Mouse (Mus musculus) liver, embryonic 13.5 days (tissue): Measurements from ENCODE around the gene Vrk3. TPM values are rescaled to one million over a fixed set of nuclear protein-coding genes. Genes with fewer than 3 reads are reported as not detected.
A peak's percentile ranks its signal among the peaks of the same experiment; 100 is the strongest.

Source experiments
- ATAC-seq: fragments of 200-750 bp; cut with Nextera tagmentation; 2 replicates; pipeline ENCODE4 v1.8.0; 2017; ENCODE audit warnings: low read depth, mild to moderate bottlenecking, moderate number of reproducible peaks, moderate library complexity
- DNase-seq: peaks from one replicate; pipeline ENCODE4 v3.0.0; 2022
- H3K27ac ChIP-seq: fragments of 300-500 bp; sonication (generic); 2 replicates; pipeline ENCODE4 v1.5.1; 2015; ENCODE audit warnings: moderate library complexity, mild to moderate bottlenecking, inconsistent platforms
- H3K27me3 ChIP-seq: fragments of 300-500 bp; sonication (generic); 2 replicates; pipeline ENCODE4 v1.6.1; 2015; ENCODE audit warnings: mild to moderate bottlenecking, inconsistent platforms
- H3K36me3 ChIP-seq: fragments of 300-500 bp; sonication (generic); 2 replicates; pipeline ENCODE4 v1.6.1; 2015; ENCODE audit warnings: mild to moderate bottlenecking, inconsistent platforms
- H3K4me1 ChIP-seq: fragments of 300-500 bp; sonication (generic); replicated peaks from 2 replicates; pipeline ENCODE4 v1.6.1; 2015; ENCODE audit warnings: inconsistent platforms
- H3K4me2 ChIP-seq: fragments of 300-500 bp; sonication (generic); 2 replicates; pipeline ENCODE4 v1.6.1; 2015; ENCODE audit warnings: inconsistent platforms, mild to moderate bottlenecking, moderate library complexity
- H3K4me3 ChIP-seq: fragments of 300-500 bp; sonication (generic); replicated peaks from 2 replicates; pipeline ENCODE4 v1.5.1; 2015; ENCODE audit warnings: mild to moderate bottlenecking, inconsistent platforms
- H3K9ac ChIP-seq: fragments of 300-500 bp; sonication (generic); 2 replicates; pipeline ENCODE4 v1.6.1; 2015; ENCODE audit warnings: mild to moderate bottlenecking, inconsistent platforms
- H3K9me3 ChIP-seq: fragments of 300-500 bp; sonication (generic); replicated peaks from 2 replicates; pipeline ENCODE4 v1.6.1; 2016; ENCODE audit warnings: inconsistent platforms
- WGBS: fragments of 180-500 bp; shearing (Covaris S2); methylation state at CpG from one replicate; pipeline ENCODE4 v1.1.7; 2015; ENCODE audit not compliant: insufficient replicate concordance; 5-methylcytosine and 5-hydroxymethylcytosine counted together
- polyA plus RNA-seq: library from polyadenylated mRNA; unstranded; fragments of >200 nt; fragmentation: Nextera tagmentation; extraction: Ambion mirVana; gene quantifications from 2 replicates; pipeline ENCODE4 v1.2.1, GENCODE M21; 2015

The Vrk3 gene
- polyA plus RNA-seq, 1 experiment from 2014 or later: 30.8 TPM

DNA sequence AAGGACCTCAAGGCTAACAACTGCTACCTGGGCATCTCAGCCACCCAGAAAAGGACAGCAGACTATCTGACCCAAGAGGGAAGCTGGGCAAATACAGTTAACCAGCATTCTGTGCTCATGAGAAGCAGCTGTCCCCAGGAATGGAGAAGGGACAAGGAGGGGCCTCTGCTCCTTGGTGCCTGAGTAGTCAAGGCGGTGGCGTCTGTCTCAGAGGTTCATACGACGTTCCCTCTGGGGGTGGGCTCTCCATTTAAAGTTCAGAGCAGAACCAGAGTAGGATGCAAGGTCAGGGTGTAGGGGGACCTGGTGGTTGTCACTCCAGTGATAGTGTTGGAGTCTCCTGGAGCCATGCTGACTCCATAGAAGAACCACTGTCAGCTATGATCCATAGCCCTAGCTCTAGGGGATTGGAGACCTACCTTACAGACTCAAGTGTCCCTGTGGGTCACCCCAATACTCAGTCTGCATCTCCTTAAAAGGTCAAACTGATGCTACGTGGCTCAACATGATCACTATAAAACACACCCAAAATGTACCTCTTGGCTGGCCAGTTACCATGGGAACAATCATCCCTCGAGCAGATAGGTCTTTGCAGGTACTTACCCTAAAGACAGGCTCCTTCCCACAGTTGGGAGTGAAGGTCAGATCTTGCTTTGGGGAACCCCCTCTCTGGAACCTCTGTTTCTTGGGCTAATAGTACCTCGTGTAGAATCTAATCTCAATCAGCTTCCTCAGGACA lies 62.8 kb downstream of the Vrk3 start:
- no peak overlapping the region for H3K4me2 ChIP-seq
- H3K9me3 ChIP-seq: no peaks in the 10 kb centered on the region
- no peak overlapping the region for H3K27ac ChIP-seq
- 71% methylated on average over 7 of the region's 7 CpGs for WGBS
- 0 out of 2 replicates have a peak, but pooled peaks cover 4% of the 10 kb centered on the region for H3K27me3 ChIP-seq
- peaks cover 16% of the 10 kb centered on the region for H3K4me1 ChIP-seq
- H3K4me3 ChIP-seq: no peak overlapping the region
- no peak for ATAC-seq
- peaks cover 28% of the 10 kb centered on the region for H3K36me3 ChIP-seq
- H3K9ac ChIP-seq: no peak overlapping the region
- no peak for DNase-seq

DNA sequence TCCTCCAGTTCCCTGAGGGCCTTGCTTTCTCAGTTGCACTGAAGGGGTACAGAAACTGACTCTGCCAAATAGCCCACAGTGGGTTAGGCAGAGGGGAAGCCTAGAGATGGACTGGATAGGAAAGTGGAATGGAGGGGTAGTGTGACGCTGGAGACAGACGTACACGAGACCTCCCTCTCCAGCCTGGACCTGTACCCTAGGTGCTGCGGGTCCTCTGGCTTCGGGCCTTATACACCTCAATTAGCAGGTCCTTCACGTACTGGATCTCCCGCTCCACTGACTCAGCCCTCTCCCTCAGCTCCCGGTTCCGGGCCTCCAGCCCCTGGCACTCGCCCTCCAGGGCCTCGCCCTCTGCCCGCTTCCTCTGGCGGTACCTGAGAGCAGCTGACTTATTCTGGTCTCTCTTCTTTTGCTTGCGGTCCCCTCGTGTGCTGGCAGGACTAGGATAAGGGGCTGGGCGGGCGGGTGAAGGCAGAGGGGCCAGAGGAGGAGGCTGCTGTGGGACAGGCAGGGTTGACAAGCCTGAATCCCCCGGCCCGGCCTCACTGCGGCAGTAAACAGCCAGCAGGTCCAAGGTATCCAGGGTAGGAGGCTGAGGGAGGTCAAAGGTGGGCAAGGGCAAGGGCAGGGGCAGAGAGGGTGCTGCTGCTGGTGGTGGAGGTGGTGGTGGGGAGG lies 64.6 kb downstream of the Vrk3 start:
- DNase-seq (no peak), ATAC-seq (no peak)
- 80% methylated on average over 20 of the region's 20 CpGs for WGBS
- no peak overlapping the region for H3K9ac ChIP-seq
- H3K4me2 ChIP-seq: no peak overlapping the region
- H3K4me3 ChIP-seq: no peak overlapping the region
- peaks cover 28% of the 10 kb centered on the region for H3K36me3 ChIP-seq
- H3K4me1 ChIP-seq: peaks cover 25% of the 10 kb centered on the region
- H3K9me3 ChIP-seq: no peaks in the 10 kb centered on the region
- H3K27ac ChIP-seq: no peak overlapping the region
- H3K27me3 ChIP-seq: no peaks in the 10 kb centered on the region

DNA sequence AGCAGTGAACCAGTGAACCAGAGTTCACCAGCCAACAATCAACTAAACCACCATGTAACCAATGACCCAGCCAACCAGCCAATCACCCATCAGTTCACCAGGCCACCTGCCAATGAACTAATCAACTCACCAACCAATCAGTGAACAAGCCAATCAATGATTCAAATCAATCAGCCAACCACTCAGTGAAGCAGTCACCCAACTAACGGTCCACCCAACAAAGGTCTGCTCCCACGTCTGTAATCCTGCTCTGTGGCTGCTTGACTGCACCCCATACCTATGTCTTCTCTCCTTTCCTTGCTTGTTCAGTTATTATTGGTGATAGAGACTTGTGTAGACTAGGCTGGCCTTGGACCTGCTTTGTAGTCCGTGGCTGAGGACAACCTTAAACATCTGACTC lies 65.8 kb downstream of the Vrk3 start:
- H3K27ac ChIP-seq: no peak overlapping the region
- WGBS: 73% methylated on average over 3 of the region's 3 CpGs
- H3K36me3 ChIP-seq: peaks cover 35% of the 10 kb centered on the region
- peaks cover 37% of the 10 kb centered on the region for H3K4me1 ChIP-seq
- DNase-seq (no peak), ATAC-seq (no peak)
- no peak overlapping the region; the same call in 1 of the 2 replicates for H3K4me3 ChIP-seq
- peak overlapping the region; percentile 79 for H3K4me2 ChIP-seq
- no peaks in the 10 kb centered on the region for H3K27me3 ChIP-seq
- 0 out of 2 replicates have a peak overlapping the region, but pooled peaks have one; percentile 10 for H3K9ac ChIP-seq
- H3K9me3 ChIP-seq: no peaks in the 10 kb centered on the region

DNA sequence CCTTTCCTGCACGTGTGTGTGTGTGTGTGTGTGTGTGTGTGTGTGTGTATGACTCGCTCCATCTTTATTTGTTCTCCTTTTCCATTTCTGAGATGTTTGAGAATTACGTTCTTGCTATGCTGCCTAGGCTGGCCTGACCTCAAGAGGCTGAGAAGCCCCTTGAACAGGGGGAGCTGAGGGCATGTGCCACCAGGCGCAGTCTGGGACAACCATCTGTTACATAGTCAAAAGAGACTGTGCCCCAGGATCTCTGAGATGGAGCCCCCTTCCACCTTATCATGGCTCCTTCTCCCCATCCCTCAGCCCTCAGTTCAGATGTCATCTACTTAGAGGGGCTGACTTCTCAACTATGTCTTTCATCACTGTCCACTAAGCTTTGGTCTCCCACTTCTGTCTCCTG lies 66.2 kb downstream of the Vrk3 start:
- peak overlapping the region; percentile 74 for H3K4me3 ChIP-seq
- no peaks in the 10 kb centered on the region for H3K9me3 ChIP-seq
- H3K27me3 ChIP-seq: no peaks in the 10 kb centered on the region
- H3K4me2 ChIP-seq: peak overlapping the region; percentile 79
- H3K36me3 ChIP-seq: peaks cover 39% of the 10 kb centered on the region
- no peak overlapping the region for H3K27ac ChIP-seq
- peak overlapping the region; percentile 91; the same call in 1 of the 2 replicates for H3K9ac ChIP-seq
- DNase-seq (no peak), ATAC-seq (no peak)
- WGBS: 90% methylated on average over 4 of the region's 4 CpGs
- peaks cover 41% of the 10 kb centered on the region for H3K4me1 ChIP-seq

DNA sequence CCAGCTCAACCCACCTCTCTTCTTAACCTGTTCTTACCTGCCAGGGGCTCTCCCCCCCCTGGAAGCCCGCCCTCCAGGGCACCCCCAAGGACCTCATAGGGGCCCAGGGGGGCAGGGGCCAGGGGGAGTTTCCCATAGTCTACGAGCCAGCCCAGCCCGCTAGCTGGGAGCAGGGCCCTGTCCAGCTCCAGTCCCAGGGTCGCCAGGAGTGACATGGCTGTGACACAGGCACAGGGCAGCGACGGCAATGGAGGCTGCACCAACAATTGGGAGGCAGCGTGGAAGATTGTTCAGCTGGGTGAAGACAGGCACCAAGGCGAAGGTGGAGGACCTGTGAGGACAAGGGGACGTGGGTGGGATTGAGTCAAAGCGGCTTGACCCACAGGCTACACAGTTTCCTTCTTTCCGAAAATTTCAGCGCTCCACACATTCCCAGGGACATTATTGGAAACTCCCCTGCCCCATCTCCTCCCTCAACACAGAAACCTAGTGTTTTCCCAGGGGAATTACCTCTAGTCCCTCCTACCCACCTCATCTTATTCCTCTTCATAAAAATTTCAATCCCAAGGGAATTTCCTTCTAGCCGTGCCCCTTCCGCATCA lies 66.8 kb downstream of the Vrk3 start:
- peaks cover 45% of the 10 kb centered on the region for H3K36me3 ChIP-seq
- H3K9ac ChIP-seq: peak overlapping the region; percentile 91
- peak overlapping the region; percentile 95 for H3K27ac ChIP-seq
- H3K27me3 ChIP-seq: no peaks in the 10 kb centered on the region
- peaks cover 48% of the 10 kb centered on the region for H3K4me1 ChIP-seq
- H3K4me3 ChIP-seq: peak overlapping the region; percentile 74
- DNase-seq: no peak
- ATAC-seq: no peak
- no peaks in the 10 kb centered on the region for H3K9me3 ChIP-seq
- H3K4me2 ChIP-seq: peak overlapping the region; percentile 79
- WGBS: 40% methylated on average over 14 of the region's 14 CpGs

DNA sequence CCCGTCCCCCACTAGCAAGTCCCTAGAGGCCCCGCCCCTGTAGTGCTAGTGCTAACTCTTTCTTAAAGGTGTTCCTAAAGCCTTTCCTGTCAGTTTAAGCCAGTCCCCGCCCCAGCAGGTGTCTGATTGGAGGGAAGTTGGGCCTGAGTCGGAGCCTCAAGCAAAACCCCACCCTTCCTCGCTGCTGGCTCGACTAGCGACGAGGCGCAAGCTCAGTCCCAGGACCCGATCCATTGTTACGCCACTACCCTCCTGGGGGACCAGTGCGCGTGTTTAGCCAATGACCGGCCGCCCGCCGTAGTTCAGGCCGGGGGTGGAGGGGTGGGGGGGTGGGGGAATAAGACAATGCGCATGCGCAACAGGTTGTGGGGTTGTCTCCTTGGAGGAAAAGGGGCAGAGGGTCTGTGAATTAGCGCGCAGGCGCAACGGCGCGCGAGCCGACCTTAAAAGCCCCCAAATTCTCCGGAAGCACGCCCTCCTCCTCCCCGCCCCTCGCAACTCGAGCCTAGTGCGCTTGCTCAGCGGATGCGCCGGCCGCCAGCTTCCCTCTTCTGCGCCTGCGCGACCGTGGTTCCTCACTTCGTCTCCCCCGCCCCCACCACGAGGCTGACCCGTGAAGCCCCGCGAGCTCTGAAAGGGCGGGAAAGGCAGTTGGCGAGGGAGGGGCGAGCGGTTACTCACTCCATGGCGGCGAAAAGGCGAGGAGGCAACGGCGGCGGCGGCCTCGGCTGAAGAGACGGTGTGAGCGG lies 67.7 kb downstream of the Vrk3 start, which contains the start of the genes Nup62 and Il4i1:
Gene Nup62, plus strand, starts transcription at position 368 of the 749 bp plus-strand sequence.
Gene Il4i1, plus strand, starts transcription at position 667 of the 749 bp plus-strand sequence.
- no peaks in the 10 kb centered on the region for H3K27me3 ChIP-seq
- DNase-seq (peak; percentile 98), ATAC-seq (peak; percentile 90)
- peak within 1 kb of the TSS; percentile 95 for H3K27ac ChIP-seq
- H3K4me1 ChIP-seq: peaks cover 56% of the 10 kb centered on the region
- H3K9ac ChIP-seq: peak within 1 kb of the TSS; percentile 91
- H3K36me3 ChIP-seq: peaks cover 46% of the 10 kb centered on the region
- H3K9me3 ChIP-seq: no peaks in the 10 kb centered on the region
- peak within 1 kb of the TSS; percentile 74 for H3K4me3 ChIP-seq
- WGBS: under 1% methylated on average over 62 of the region's 62 CpGs
- peak within 1 kb of the TSS; percentile 79 for H3K4me2 ChIP-seq

DNA sequence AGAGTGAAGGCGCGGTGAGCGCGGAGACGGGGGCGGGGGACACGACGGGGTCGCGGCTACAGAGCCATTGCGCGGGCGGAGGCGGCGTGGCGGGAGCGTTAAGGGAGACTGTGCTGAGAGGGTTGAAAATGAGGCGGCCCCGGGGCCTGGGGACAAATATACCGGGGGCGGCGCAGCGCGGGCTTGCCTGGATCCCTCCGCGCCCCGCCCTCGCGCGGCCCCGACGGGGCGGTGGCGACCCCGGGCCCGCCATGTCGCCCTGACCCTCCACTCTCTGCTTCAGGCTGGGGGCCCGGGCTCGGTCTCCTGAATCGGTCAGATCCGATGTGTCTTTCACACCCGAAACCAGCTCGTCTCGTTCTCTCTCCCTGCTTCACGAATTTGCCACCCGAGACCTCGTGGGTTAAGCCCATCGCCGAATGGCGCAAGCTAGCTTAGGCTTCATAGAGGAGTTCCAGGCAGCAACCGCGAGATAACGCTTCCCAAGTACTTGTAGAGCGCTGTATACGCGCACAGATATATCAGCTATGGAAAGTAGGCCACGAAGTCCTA lies 68.3 kb downstream of the Vrk3 start, which contains the start of gene Atf5:
Gene Atf5, minus strand, starts transcription at position 189 of the 552 bp plus-strand sequence.
- peak within 1 kb of the TSS; percentile 91 for H3K9ac ChIP-seq
- no peaks in the 10 kb centered on the region for H3K27me3 ChIP-seq
- no peaks in the 10 kb centered on the region for H3K9me3 ChIP-seq
- peak within 1 kb of the TSS; percentile 95 for H3K27ac ChIP-seq
- ATAC-seq (peak; percentile 22), DNase-seq (peak; percentile 58)
- under 1% methylated on average over 57 of the region's 57 CpGs for WGBS
- H3K4me2 ChIP-seq: peak within 1 kb of the TSS; percentile 79
- H3K4me1 ChIP-seq: peaks cover 63% of the 10 kb centered on the region
- peaks cover 40% of the 10 kb centered on the region for H3K36me3 ChIP-seq
- peak within 1 kb of the TSS; percentile 74 for H3K4me3 ChIP-seq

DNA sequence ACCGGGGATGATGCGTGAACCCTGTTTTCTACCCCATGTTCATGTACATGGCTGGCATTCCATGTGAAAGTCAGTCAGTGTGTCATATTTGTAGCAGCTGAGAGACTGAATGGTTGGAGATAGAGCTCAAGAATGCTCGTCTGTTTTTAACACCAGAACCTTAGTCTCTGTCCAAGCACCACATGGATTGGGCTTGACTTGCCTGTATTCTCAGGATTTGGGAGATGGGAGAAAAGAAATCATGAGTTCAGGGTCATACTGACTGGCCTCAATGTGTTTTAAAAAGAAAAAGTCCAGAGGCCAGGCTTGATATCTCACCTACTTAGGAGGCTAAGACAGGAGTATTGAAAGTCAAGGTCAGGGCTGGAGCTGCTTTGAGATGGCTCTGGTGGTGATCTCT lies 69.2 kb downstream of the Vrk3 start:
- H3K4me2 ChIP-seq: peak overlapping the region; percentile 79
- WGBS: 22% methylated on average over 3 of the region's 3 CpGs
- no peaks in the 10 kb centered on the region for H3K27me3 ChIP-seq
- peak overlapping the region; percentile 91 for H3K9ac ChIP-seq
- peaks cover 70% of the 10 kb centered on the region for H3K4me1 ChIP-seq
- H3K4me3 ChIP-seq: peak overlapping the region; percentile 74
- H3K36me3 ChIP-seq: peaks cover 44% of the 10 kb centered on the region
- H3K27ac ChIP-seq: peak overlapping the region; percentile 95
- ATAC-seq: no peak
- H3K9me3 ChIP-seq: no peaks in the 10 kb centered on the region
- DNase-seq: no peak

DNA sequence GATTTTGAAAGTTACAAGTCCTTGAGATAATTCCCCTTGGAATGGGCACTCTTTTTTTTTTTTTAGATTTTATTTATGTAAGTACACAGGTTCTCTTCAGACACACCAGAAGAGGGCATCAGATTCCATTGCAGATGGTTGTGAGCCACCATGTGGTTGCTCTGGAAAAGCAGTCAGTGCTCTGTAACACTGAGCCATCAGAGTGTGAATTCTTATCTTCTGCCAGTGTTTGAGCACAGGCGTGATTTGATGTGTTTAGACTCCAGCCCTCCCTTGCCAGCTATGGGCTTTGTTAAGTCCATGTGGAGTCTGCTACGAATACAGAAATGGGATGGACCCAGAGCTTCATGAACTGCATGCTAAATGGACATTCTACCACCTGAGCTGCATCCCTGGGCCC lies 70.0 kb downstream of the Vrk3 start:
- no peak for ATAC-seq
- Histone ChIP-seq H3K27ac (peak overlapping the region; percentile 95), H3K9me3 (no peaks in the 10 kb centered on the region), H3K4me2 (peak overlapping the region; percentile 79), H3K27me3 (no peaks in the 10 kb centered on the region), H3K36me3 (peaks cover 44% of the 10 kb centered on the region), H3K4me1 (peaks cover 77% of the 10 kb centered on the region), H3K4me3 (peak overlapping the region; percentile 74), H3K9ac (peak overlapping the region; percentile 91)
- DNase-seq: no peak
- 27% methylated on average over 2 of the region's 2 CpGs for WGBS

DNA sequence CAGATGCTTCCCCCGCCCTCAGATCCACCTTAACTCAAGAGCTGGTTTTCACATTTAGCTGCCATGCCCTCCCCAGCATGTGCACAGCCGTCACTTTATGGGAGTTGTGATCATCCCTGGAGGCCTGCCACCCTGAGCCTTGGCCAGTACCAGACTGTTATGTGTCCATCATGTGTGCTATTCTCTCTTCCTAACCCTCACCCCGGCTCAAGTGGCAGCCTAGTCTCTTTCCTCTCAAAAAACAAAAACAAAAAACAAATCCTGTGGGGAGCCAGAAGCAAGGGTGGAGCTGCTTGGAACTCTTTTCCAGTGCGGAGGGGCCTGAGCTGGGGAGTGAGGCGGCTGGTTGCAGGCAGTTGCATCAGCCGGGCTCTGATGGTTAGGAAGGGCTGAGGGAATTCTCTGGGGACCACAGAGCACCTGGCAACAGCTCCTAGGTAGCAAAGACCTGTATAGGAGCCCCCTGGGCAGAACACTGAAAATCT lies 70.6 kb downstream of the Vrk3 start:
- ATAC-seq: no peak
- no peaks in the 10 kb centered on the region for H3K27me3 ChIP-seq
- peak overlapping the region; percentile 74 for H3K4me3 ChIP-seq
- H3K36me3 ChIP-seq: peaks cover 43% of the 10 kb centered on the region
- H3K4me1 ChIP-seq: peaks cover 83% of the 10 kb centered on the region
- DNase-seq: peak; percentile 34
- peak overlapping the region; percentile 79 for H3K4me2 ChIP-seq
- peak overlapping the region; percentile 95 for H3K27ac ChIP-seq
- 42% methylated on average over 6 of the region's 6 CpGs for WGBS
- no peaks in the 10 kb centered on the region for H3K9me3 ChIP-seq
- peak overlapping the region; percentile 91 for H3K9ac ChIP-seq
